Mouse (Mus musculus) telencephalon, adult 2 months (tissue): ENCODE results near the gene Med12.
"Not testable (repeated sequence)": the region's sequence is repeated elsewhere in the genome, so short reads cannot be mapped to it uniquely, and the experiment has no call there.

ENCODE experiments used
- DNase-seq: peaks from one replicate; pipeline ENCODE4 v3.0.0-alpha.2; 2011; ENCODE audit warnings: low read depth, low spot score

The Med12 gene

GRCm38 (mm10) chrX:101299473-101300426 lies 25.9 kb downstream of the Med12 start:
- no peak for DNase-seq

DNA sequence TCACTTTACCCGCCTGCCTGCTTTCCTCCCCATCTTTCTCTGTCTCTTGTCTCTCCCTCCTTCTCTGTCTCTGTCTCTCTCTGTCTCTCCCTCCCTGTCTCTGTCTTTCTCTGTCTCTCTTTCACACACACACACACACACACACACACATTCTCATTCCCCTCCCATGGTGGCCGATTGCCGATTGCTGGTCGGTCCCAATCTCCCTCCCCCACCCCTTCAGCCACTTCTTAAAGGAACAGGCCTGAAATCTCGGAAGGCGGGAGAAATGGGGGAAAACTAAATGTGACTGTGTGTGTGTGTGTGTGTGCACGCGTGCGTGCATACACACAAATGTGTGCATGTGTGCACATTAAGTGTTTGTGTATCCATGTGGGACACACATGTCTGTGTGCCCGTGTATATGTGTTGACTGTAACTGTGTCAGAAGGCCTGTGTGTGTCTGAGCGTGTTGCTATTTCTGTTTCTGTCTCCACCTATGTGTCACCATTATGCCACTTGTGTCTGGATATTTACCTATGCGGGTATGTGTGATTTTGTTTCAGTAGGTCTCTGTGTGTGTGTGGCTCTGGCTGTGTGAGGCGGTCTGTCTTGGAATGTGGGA lies 26.7 kb downstream of the Med12 start:
- peak; percentile 21 for DNase-seq

GRCm38 (mm10) chrX:101301654-101302053 lies 27.8 kb downstream of the Med12 start:
- DNase-seq = no peak

- DNase-seq = no peak
Observed at GRCm38 (mm10) chrX:101304646-101305045, 30.8 kb downstream of the Med12 start.

- peak; percentile 57 for DNase-seq
Observed at GRCm38 (mm10) chrX:101309299-101309698, 35.5 kb downstream of the Med12 start.

DNA sequence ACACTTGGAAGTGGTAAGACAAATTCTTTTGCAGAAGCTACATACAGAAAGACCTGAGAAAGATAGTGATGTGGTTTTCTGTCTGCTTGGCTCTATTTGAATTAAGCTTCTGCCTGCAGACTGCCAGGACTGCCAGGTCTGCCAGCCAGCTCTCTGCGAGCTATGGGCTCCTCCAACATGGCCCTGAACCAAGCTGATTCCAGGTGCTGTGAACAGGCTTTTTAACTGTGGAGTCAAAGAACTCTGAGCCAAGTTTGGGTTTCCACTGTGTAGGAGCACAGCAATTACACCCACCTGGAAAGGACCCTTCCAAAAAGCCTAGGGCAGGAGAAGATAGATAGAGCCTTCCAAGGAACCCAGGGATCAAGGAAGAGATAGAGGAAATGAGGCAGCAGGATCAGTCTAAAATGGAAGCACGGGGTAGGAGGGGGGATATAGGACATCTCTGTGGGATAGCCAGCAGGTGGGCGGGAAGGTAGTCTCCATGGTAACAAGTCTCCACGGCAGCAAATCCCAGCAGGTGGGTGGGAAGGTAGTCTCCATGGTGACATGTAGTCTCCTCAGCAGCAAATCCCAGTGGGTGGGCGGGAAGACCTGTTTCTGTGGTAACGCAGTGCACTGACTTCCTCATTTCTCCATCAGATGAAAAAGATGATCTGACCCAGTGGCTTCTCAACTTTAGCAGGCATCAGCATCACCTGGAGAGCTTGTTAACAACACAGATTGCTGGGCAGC lies 40.0 kb downstream of the Med12 start:
- peak; percentile 91 for DNase-seq

GRCm38 (mm10) chrX:101319775-101320174 lies 45.9 kb downstream of the Med12 start:
- DNase-seq = no peak

DNA sequence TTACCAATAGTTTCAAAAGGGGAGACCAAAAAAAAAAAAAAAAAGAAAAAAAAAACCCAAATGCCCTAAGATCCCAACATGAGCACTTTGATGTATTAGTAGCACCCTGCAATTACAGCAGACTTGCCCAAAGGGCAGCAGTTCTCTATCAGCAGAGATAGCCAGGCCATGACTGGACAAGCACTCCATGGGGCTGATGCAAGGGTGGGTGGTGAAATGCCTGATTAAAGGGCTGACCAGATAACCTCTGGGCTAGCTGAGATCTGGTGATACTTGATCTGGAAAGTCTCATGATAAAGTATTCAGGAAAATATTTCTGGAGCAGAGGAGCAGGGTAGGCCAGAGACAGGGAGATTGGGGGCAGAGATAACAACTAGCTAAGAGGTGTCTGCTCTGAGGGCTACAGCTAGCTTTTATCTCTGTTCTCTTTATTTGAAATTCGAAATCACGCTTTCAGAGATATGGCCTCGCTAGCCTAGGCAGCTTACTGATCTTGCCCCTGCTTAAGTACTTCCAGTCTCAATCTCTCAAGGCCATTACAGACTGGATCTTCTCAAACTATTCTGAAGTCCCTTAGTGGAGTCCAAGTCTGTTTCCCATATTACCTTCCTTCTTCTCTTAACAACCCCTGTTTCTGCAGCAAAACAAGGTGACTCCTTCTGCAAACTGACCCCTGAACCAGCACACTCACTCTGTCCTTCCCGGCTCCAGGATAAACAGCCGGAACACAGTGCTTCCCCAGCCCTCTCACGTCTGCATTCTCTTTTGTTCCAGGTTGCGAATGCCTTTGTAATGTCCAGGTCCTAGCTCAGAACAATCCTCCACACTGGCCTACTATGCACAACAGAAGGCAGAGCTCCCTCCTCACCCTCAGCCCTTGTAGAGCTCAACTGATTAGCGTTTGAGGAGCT lies 52.4 kb downstream of the Med12 start:
- no peak for DNase-seq

DNA sequence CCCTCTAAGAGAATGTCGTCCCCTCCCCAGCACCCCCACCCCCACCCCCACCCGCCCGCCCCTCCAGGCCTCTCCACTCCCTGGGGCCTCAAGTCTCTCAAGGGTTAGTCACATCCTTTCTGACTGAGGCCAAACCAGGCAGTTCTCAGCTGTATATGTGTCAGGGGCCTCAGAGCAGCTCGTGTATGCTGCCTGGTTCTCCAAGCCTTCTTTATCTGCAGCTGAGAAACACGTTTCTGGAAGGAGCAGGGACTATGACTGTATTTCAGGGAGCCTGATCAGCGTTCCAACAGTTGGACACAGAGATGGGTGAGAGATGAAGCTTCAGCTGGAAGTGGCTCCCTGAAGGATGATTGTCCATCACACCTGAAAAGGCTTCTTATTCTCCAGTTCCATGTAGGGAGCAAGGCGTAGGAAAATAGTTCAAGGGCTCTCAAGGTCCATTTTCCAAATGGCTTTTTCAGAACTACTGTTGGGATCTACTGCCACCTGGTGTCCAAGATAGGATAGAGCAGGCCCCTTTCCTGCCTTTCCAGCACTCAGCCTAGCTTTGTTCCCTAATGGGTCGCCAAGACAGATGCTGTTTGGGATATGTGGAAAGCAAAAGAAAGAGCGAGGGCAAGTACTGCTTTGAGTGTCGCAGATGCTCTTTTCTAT lies 55.7 kb downstream of the Med12 start:
- peak; percentile 35 for DNase-seq

- DNase-seq = no peak
Observed at GRCm38 (mm10) chrX:101332031-101332374, 58.2 kb downstream of the Med12 start.

DNA sequence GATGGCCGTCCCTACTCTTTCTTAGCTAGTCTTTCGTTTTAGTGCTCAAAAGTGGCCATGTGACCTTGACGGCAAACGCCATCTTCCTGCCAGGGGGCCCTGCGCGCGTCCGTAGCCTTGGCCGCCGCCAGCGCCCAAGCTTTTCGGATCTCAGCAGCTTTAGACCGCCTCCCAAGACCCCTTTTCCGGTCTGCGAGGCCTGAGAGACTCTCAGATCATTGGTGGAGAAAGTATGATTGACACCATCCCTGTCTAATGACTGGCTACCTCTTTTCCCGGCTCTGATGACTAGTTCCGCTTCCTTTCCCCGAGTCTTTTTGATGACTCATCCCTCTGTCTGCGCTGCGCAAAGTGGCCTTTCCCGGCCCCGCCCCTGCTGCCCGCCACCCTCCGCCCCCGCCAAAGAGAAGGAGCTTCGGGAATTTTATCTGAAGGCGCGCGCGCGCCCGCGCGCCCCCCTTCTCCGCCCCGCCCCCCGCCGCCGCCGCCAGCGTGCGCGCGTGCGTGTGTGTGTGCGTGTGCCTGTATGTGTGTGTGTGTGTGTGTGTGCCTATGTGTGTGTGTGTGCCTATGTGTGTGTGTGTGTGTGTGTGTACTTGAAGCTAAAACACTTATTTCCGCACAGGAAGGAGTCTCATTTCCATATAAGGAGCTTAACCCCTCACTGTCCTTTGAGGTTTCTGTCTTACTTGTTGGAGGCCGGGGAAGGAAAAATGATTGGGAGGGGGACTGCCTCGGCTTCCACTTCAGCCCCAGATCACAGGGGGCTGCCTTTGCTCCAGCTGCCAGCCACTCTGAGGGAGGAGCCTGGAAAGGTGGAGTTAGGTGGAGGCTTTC lies 58.8 kb downstream of the Med12 start:
- peak; percentile 97 for DNase-seq

- no peak for DNase-seq
Observed at GRCm38 (mm10) chrX:101334606-101335005, 60.8 kb downstream of the Med12 start.

GRCm38 (mm10) chrX:101338666-101339065 lies 64.8 kb downstream of the Med12 start:
- no peak for DNase-seq

DNA sequence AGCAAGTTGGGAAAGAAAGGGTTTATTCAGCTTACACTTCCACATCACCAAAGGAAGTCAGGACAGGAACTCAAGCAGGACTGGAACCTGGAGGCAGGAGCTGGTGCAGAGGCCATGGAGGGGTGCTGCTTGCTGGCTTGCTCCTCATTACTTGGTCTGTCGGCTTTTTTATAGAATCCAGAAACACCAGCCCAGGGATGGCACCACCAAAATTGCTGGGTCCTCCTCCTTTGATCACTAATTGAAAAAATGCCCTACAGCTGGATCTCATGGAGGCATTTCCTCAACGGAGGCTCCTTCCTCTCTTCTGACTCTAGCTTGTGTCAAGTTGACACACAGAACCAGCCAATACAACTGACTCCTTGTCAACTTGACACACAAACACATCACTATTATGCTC lies 69.0 kb downstream of the Med12 start:
- DNase-seq = not testable (repeated sequence)

DNA sequence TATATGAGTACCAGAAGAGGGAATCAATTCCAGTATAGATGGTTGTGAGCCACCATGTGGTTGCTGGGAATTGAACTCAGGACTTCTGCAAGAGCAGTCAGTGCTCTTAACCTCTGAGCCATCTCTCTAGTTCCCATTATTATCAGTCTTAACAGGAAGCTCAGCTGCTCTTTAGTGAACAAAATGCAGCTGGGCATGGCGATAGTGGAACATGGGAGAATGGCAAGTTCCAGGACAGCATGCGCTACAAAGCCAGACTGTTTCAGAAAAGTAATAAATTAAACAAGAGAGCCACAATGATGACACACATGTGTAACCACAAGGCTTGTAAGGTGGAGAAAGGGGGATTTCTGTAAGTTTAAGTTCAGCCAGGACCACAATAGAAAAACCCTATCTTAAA lies 71.6 kb downstream of the Med12 start:
- no peak for DNase-seq

DNA sequence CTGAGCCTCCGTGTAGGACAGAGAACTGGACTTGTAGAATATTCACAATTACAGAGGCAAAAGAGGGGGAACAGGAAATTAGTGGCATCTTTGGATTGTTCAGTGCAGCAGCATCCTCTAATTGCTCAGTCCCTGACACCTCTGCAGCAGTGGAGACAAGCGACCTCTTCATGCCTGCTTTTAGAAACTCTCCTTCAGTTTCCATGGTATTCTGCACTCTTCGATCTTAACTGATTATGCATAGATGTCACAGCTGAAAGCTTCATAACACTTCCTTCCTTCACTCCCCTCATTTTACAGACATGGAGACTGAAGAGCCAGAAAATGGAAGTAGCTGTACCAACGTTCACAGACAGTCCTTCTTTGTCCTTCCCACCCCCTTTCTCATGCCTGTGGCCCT lies 72.6 kb downstream of the Med12 start:
- no peak for DNase-seq
